Mouse (Mus musculus): ENCODE measurements around the gene Hbb-bh2.
"Not testable (repeated sequence)": the region's sequence is repeated elsewhere in the genome, so short reads cannot be mapped to it uniquely, and the experiment has no call there.

The Hbb-bh2 gene

DNA sequence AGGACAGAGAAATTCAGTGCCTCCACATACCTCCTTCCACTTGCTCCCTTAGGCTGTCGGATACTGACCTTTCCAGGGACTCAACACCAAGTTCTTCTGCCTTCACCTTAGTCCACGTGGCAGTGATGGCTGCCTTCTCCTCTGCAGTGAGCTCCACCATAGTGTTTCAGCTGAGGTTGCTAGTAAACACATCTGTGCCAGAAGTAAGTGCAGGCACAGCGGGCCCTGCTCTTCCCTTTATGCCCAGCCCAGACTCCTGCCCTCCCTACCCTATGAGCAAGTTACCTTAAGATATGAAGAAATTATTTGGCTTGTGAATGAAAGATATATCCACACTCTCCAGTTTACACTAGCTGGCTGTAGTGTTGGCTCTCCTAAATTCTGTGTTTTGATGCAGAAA lies at the start of gene Hbb-bh2:
Hbb-bh2 (minus strand) TSS at position 253 of the 400 bp plus-strand sequence.
- DNase-seq: no peak

DNA sequence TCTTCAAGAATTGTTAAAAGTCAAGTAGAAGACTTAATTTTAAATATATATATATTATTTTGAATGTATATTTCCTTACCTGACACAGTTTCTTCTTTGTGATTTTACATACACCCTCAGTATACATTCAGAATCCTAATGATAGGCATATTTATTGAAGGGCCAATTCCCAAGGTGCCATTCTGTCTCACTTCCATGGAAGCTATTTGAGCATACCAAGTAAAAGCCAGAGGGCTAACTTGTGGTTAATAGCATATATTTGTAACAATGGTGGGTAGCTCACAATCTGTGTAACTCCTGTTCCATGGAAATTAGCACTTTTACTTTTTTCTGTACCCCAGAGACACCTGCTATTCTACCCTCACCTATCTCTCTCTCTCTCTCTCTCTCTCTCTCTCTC lies 45.8 kb upstream of the Hbb-bh2 start, which contains the start of gene Olfr66:
Olfr66 (minus strand) TSS at position 101 of the 400 bp plus-strand sequence.
- no peak for DNase-seq

DNA sequence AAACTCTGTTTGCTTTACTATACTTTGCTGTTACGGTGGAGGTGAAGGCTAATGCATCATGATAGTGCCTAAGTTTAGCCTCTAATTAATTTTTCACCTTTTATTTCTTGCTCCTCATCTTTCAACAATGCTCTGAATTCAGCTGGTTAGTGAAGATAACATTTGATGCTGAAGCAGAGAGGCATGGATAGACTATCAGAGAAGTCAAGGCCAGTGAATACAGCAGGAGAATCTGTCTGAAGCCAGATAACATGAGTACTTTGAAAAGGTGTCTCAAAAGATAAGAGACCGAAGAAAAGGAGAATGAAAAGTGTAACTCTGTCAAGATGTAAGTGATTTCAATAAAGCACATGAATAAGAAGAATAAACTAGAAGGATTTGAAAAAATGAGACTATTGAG lies 36.8 kb upstream of the Hbb-bh2 start:
- no peak for DNase-seq

DNA sequence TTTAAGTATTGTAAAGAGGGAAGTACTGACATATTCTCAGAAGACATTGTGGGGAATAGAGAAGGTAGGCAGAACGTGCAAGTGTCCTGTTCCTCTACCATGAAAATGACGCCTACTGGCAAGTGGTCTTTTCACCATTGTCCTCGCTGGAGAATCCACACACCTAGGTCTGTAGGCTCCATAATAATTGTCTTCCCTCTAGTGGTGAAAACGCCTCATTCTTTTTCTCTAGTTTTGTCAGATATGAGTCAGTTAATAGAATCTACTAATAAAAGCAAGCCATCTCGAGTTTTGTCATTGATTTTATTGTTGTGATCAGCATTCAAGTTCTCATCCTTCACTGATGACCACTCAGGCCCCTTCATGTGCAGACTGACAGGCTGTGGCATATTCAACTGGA lies 34.1 kb upstream of the Hbb-bh2 start:
- DNase-seq: no peak

DNA sequence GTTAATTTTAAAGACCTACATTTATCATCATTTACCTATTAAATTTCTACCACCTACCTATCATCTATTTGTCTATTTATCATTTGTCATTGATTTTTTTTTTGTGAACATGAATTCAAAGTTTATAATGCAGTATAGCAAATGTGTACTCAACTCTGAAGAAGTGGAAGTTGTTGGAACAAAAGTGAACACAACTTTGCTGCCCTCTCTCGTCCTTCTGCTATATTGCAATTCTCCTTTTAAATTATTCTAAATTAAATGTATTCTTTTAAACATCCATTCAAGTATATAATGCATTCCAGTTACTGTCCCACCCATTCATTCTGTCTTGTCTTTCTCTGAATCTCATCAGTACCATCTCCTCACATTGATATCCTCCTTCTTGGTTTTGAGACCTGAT lies 32.7 kb upstream of the Hbb-bh2 start:
- no peak for DNase-seq

DNA sequence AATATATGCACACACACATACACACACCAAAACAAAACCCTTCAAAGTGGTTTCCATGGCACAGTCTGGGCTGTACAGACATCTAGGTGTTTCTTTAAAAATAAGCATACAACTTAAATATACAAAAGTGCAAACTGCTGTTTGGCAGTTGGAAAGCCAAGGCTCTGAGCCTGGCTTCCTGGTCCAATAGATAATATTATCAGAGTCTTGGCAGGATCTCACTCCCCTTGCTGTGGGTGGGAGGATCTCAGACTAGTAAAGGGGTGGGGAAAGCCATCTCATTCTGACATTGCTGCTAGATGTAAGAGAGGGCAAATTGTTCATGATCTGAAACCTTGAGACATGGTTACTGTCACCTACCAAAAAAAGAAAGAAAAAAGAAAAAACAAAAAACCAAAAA lies 30.3 kb upstream of the Hbb-bh2 start:
- no peak for DNase-seq

DNA sequence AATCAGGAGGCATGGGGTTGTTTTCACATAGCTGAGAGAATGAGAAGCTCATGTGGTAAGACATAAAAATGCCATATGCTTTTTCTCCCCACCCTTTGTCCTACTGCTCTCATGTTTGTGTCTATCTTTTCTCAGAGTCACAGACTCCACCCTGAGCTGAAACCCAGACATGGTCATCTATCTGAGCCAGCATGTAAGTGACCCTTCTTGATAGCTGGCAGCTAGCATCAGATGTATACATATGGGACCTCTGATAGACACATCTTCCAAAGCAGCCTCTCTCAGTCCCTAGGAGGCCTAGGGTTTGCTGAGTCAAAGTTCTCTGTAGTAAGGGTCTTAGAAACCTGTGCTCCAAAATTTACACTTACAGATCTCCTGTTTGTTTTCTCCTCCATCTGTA lies 25.4 kb upstream of the Hbb-bh2 start:
- no peak for DNase-seq

DNA sequence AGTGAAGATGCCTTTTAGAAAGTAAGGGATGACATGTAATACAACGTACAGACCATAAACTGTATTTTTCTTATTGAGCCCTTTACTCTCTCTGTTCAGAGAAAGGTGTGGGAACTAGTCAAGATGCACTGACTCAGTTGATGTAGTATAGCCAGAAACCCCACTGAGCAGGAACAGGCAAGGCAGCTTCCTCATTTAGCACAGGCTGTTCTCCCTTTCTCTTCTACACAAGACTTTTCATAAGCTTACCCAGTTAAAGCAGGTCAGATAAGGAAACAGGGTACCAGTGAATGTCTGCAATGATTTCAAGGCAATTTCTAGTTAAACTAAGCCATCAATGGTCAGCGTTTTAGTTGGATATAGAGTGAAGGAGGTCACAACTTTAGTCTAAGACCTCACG lies 21.2 kb upstream of the Hbb-bh2 start:
- DNase-seq: no peak

DNA sequence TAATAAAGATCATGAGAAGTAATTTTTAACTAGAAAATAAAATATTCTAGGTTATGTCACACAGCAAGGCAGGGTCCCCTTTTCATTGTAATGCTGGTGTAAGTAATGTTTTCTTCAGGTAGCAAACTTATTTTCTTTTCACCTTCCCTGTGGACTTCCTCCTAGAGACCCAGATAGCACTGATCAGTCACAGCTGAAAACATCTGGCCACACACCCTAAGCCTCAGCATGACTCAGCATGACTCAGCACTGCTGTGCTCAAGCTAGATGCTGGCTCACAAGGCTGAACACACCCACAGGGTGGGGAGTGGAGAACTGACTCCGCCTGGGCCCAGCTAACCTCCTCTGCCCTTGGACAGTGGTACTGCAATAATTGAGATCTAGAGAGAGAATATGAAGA lies 20.5 kb upstream of the Hbb-bh2 start:
- no peak for DNase-seq

DNA sequence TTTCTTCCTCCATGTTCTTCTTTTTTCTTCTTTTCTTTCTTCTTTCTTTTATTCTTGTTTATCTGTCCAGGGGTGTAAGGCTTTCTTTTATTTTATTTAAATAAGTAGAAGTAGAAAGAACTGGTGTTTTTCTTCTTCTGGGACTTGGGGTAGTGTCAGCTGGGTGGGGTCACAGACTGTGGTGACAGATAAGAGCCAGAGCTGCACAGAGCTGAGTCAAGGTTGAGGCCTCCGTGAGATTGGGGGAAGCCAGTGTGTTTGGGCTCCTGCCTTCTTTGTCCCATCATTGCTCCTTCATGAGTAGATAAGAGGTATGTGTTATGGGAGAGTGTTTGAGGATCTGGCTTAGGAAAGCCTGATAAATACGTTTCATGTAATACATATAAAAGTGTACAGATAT lies 18.8 kb upstream of the Hbb-bh2 start:
- no peak for DNase-seq

DNA sequence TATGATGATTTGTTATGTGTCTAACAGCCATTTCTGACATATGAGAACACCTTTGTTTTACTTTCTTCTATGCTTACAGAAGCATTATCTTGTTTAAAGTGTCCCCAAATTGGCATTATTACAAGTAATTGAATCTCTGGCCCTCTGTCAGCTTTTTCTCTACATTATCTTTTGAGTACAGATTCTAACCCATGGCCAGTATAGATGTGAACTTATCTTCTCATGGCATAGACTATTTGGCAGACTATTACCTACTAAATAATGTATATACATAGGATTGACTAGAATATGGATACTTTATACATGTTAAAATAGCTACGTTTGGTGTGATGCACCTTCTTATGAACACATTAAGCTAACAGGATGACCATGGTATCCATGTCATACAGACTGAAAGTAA lies 14.3 kb upstream of the Hbb-bh2 start:
- DNase-seq: no peak

DNA sequence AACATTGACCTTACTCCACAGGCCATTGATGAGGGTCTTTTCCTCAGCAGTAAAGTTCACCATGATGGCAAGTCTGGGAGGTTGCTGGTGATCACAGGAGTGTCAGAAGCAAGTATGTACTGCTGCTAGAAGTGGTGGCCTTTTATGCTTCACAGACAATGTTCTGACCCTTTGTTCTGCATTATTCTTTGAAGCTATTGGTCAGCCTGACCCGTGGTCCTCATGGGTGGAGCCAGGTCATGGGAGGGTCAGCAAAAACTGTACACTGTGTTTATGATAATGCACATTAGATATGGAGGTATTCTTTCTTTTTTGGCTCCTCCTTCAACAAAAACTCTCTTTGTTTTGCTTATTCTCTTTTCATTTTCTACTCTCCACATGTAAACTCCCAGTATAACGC lies 12.8 kb upstream of the Hbb-bh2 start, which contains the start of gene Hbb-y:
Hbb-y (minus strand) TSS at position 127 of the 400 bp plus-strand sequence.
- no peak for DNase-seq

DNA sequence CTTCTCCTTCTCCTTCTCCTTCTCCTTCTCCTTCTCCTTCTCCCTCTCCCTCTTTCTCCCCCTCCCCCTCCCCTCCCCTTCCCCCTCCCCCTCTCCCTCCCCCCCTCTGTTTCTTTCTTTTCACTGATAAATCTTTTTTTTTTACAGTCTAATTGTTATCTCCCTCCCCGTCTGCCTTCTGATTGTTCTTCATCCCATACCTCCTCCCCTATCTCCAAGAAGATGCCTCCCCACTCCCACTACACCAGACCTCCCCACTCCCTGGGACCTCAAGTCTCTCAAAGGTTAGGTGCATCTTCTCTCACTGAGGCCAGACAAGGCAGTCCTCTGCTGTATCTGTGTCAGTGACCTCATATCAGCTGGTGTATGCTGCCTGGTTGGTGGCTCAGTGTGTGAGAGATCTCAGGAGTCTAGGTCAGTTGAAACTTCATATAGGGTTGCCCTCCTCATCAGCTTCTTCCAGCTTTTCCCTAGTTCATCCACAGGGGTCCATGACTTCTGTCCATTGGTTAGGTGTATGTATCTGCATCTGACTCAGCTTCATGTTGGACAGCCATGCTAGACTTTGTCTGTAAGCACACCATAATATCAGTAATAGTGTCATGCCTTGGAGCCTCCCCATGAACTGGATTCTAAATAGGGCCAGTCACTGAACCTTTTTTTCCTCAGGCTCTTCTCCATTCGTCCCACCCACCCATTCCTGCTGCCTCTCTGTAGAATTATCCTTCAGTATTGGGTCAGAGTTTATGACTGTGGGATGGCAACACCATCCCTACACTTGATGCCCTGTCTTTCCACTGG lies 4.4 kb upstream of the Hbb-bh2 start:
- DNase-seq: no peak

DNA sequence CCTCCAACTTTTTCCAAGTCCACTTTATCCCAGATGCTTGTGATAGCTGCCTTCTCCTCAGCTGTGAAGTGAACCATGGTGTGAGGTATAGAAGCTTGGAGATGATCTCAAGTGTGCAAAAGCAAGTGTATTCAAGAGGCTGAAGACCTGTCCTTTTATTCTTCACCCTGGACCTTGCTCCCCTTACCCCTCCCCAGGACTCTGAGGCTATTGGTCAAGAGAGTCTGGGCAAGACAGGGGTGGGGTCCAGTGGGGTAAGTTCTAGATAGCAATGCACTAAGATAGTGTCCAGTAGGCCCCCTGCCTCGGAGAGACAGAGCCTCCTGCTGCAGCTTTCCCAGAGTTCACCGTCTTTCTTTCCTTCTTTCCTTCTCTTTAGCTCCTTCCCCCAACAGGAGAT lies 2.7 kb upstream of the Hbb-bh2 start, which contains the start of gene Hbb-bh1:
Hbb-bh1 (minus strand) TSS at position 131 of the 400 bp plus-strand sequence.
- DNase-seq: no peak

DNA sequence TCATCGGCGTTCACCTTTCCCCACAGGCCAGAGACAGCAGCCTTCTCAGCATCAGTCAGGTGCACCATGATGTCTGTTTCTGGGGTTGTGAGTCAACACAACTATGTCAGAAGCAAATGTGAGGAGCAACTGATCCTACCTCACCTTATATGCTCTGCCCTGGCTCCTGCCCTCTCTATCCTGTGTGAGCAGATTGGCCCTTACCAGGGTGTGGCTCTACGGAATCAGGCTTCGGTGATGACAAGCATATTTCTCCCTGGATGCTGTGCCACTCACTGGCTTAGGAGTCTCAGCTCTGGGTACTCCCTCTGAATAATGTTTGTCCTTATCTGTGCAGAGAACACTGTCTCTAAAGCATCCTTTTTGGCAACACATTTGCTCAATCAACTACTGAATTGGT lies 12.5 kb downstream of the Hbb-bh2 start, which contains the start of gene Hbb-bs:
Hbb-bs (minus strand) TSS at position 289 of the 400 bp plus-strand sequence.
- DNase-seq: no peak

DNA sequence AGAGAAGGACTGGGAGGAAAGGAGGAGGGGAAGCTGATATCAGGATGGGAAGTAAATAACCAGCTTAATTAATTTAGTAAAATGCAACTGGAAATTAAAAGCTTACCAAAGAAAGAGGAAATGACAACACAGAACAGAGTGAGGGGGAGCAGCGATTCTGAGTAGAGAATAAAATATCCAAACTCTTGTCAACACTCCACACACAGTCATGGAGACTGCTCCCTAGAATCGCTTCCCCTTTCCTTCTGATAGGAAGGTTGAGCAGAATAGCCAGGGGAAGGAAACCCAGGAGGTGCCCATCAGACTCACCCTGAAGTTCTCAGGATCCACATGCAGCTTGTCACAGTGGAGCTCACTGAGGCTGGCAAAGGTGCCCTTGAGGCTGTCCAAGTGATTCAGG lies 13.2 kb downstream of the Hbb-bh2 start:
- not testable (repeated sequence) for DNase-seq

DNA sequence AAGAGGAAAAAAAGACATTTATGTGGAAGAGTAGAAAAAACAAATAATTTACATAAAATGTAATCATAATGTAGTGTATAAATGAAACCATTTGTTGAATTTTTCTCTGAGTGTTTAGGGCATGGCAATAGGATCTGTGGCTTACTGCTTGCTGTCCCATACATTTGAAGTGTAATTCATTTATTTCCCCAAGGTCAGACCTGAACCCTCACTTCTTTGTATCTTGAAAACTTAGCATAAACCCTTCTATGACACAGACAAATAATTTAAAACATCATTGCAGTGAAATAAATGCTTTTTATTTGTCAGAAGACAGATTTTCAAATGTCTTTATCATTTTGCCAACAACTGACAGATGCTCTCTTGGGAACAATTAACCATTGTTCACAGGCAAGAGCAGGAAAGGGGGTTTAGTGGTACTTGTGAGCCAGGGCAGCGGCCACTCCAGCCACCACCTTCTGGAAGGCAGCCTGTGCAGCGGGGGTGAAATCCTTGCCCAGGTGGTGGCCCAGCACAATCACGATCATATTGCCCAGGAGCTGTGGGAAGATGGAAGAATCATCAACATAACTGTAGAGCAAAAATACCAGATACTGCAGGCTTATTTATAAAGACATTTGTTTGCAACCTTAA lies 13.9 kb downstream of the Hbb-bh2 start:
- no peak for DNase-seq

DNA sequence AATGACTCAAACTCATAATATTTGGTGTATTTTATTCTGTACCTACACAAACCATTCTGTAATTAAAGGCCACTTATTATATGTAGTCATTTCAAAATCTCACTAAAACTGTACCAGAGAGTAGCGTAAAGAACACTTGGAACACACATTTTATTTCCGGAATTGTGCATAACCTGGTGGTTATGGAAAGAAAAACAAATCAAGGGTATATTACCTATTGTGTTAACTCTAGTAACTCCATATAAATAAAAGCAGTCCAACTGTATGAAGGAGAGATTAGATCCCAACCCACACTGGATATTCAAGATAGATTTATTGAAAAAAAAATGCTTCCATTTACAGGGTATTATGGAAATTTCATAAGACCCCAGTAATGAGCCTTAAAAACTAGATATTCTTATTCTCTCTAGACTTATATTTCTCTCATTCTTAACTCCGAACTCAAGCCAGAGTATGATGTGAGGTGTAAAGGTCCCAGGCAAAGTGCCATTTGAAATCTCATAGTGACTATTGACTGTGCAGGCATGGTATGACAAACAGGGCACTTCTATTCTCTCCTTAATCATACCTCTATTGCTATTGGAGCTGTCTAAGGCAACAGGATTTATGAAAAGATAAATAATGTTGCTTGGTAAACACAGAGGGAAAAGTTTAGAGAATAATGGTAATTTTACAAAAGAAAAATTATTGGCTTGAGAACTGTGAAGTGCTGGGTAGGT lies 14.6 kb downstream of the Hbb-bh2 start:
- no peak for DNase-seq

DNA sequence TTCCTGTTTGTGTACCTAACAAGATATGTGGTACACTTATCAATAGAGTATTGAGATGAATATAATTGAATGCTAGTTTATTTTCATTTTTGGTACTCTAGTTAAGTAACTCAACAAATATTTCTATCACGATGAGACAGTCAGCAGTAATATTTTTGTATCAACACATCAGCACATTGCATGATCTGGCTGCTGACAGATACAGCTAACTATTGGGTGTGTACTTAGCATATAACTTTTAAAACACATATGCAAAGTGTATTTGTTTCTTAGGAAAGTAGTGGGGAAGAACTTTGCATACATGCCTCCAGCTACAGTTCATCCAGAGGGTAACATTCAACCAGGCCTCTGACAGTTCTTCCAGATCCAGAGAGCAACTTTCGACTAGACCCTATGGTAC lies 15.7 kb downstream of the Hbb-bh2 start:
- DNase-seq: no peak

DNA sequence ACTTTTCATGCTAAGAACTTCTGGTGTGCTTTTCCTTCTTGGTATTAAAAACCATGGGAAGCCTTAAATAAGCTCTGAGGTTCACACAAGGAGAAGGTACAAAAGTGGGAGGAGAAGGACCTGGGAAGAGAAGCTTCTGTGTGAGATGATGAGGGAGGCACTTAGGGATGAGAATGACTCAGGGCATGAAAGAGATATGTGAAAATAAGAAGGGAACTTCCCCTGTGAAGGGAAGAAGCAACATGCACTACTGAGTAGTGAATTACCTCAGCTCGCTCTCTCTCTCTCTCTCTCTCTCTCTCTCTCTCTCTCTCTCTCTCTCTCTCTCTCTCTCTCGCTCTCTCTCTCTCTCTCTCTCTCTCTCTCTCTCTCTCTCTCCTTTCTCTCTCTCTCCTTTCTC lies 25.2 kb downstream of the Hbb-bh2 start:
- DNase-seq: not testable (repeated sequence)

DNA sequence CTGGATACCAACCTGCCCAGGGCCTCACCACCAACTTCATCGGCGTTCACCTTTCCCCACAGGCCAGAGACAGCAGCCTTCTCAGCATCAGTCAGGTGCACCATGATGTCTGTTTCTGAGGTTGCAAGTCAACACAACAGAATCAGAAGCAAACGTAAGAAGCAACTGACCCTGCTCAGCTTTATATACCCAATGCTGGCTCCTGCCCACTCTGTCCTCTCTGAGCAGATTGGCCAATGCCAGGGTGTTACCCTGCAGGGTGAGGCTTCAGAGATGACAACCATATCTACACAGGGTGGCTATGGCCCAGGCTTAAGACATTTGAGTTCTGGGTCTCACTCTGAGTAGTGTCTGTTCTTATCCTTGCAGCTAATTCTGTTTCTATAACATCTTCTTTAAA lies 26.6 kb downstream of the Hbb-bh2 start, which contains the start of gene Hbb-bt:
Hbb-bt (minus strand) TSS at position 231 of the 400 bp plus-strand sequence.
- DNase-seq: no peak

DNA sequence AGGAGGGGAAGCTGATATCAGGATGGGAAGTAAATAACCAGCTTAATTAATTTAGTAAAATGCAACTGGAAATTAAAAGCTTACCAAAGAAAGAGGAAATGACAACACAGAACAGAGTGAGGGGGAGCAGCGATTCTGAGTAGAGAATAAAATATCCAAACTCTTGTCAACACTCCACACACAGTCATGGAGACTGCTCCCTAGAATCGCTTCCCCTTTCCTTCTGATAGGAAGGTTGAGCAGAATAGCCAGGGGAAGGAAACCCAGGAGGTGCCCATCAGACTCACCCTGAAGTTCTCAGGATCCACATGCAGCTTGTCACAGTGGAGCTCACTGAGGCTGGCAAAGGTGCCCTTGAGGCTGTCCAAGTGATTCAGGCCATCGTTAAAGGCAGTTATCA lies 27.2 kb downstream of the Hbb-bh2 start:
- DNase-seq: not testable (repeated sequence)

DNA sequence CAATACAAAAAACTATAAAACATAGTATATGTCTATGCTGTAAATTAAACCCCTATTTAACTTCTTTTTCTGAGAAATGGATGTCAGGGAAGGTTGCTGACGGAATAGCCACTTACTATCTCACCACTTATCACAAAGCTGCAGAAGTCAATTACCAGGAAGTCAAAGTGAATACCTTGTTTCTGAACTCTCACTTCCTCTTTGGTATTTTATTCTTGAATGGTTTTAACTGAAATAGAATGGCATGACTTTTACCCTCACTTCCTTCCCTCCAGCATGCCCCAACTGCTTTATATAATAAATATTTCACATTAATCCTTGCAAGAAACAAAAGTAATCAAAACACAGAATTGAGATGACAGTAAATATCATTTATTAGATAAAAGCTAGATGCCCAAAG lies 28.1 kb downstream of the Hbb-bh2 start:
- no peak for DNase-seq
